Mouse (Mus musculus): ENCODE data around the gene Rin2.

Gene Rin2

GRCm38 (mm10) chr2:145675142-145675755 is at the start of gene Rin2:
Rin2 (plus strand) TSS chr2:145675215.
- peak; percentile 76 for DNase-seq (ENCODE audit: low read depth, low spot score)

- no peak for DNase-seq (ENCODE audit: low read depth, low spot score)
These were observed 43.8 kb upstream of the Rin2 start for GRCm38 (mm10) chr2:145631123-145631798.

GRCm38 (mm10) chr2:145631799-145632174 is 43.2 kb upstream of the Rin2 start:
- DNase-seq (ENCODE audit: low read depth, low spot score), result no peak

GRCm38 (mm10) chr2:145633811-145634210 is 41.2 kb upstream of the Rin2 start:
- DNase-seq (ENCODE audit: low read depth, low spot score), result no peak

GRCm38 (mm10) chr2:145640255-145640984 is 34.6 kb upstream of the Rin2 start:
- no peak for DNase-seq (ENCODE audit: low read depth, low spot score)

- no peak for DNase-seq (ENCODE audit: low read depth, low spot score)
These were observed 19.5 kb upstream of the Rin2 start for GRCm38 (mm10) chr2:145655373-145655960.

- DNase-seq (ENCODE audit: low read depth, low spot score), result no peak
These were observed 18.9 kb upstream of the Rin2 start for GRCm38 (mm10) chr2:145656121-145656520.

GRCm38 (mm10) chr2:145656716-145657115 is 18.3 kb upstream of the Rin2 start:
- DNase-seq (ENCODE audit: low read depth, low spot score), result no peak

- no peak for DNase-seq (ENCODE audit: low read depth, low spot score)
These were observed 13.8 kb upstream of the Rin2 start for GRCm38 (mm10) chr2:145661242-145661641.

GRCm38 (mm10) chr2:145663899-145664298 is 11.1 kb upstream of the Rin2 start:
- no peak for DNase-seq (ENCODE audit: low read depth, low spot score)

GRCm38 (mm10) chr2:145664311-145664710 is 10.7 kb upstream of the Rin2 start:
- no peak for DNase-seq (ENCODE audit: low read depth, low spot score)

GRCm38 (mm10) chr2:145668135-145668534 is 6.9 kb upstream of the Rin2 start:
- no peak for DNase-seq (ENCODE audit: low read depth, low spot score)

GRCm38 (mm10) chr2:145670131-145670530 is 4.9 kb upstream of the Rin2 start:
- no peak for DNase-seq (ENCODE audit: low read depth, low spot score)

- DNase-seq (ENCODE audit: low read depth, low spot score), result no peak
These were observed 396 bp upstream of the Rin2 start for GRCm38 (mm10) chr2:145674496-145675141.

- peak; percentile 13 for DNase-seq (ENCODE audit: low read depth, low spot score)
These were observed 935 bp downstream of the Rin2 start for GRCm38 (mm10) chr2:145675756-145676543.

GRCm38 (mm10) chr2:145676544-145676925 is 1.5 kb downstream of the Rin2 start:
- no peak for DNase-seq (ENCODE audit: low read depth, low spot score)

- no peak for DNase-seq (ENCODE audit: low read depth, low spot score)
These were observed 1.9 kb downstream of the Rin2 start for GRCm38 (mm10) chr2:145676936-145677335.

GRCm38 (mm10) chr2:145680141-145680540 is 5.1 kb downstream of the Rin2 start:
- no peak for DNase-seq (ENCODE audit: low read depth, low spot score)

GRCm38 (mm10) chr2:145680762-145681161 is 5.7 kb downstream of the Rin2 start:
- DNase-seq (ENCODE audit: low read depth, low spot score), result no peak

GRCm38 (mm10) chr2:145681626-145682025 is 6.6 kb downstream of the Rin2 start:
- DNase-seq (ENCODE audit: low read depth, low spot score), result no peak

- DNase-seq (ENCODE audit: low read depth, low spot score), result no peak
These were observed 7.9 kb downstream of the Rin2 start for GRCm38 (mm10) chr2:145682924-145683323.

Measured in embryo, embryonic 11.5 days (tissue).